Mouse (Mus musculus): ENCODE measurements at regions not wholly inside any gene's neighbourhood (a gene's known extent, or its start where the extent isn't known, plus 50 kb on each side); places are given as distances from the start of the nearest gene placed in this dataset.

DNA sequence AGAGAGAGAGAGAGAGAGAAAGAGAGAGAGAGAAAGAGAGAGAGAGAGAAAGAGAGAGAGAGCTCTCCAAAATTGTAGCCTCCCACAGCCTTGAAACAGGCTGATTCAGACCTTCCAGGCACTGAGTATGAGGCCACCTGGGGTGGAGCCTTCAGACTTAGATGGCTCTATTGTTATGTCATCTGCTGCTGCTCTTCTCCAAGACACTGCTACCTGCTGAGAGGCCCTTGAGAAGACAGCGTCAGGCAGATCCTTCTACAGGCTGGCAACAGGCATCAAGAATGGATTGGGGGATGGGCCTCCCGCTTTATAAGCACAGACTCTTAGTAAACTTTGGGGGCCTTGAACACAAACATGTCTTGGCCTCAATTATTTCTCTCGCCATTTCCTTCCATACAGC, 1340.9 kb upstream of the Adgrl3 start:
- DNase-seq (ENCODE audit: low read depth, low spot score): no peak

DNA sequence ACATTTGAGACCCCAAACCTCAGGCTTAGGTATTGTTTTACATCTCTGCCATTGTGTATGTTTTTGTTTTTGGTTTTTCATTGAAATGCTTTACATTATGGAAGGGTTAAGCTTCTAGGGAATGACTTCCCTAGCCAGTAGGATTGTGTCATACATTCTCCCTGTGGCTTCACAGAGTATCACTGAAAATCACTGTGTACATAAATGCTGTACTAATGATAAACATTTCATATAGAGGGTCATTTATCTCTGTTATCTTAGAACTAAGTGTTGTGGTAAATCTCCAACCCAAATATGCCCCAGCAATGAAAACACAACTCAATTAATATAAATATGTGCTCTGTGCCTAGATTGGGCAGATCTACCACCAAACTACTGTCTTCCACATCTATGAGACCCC, 1339.6 kb upstream of the Adgrl3 start:
- DNase-seq (ENCODE audit: low read depth, low spot score): no peak

DNA sequence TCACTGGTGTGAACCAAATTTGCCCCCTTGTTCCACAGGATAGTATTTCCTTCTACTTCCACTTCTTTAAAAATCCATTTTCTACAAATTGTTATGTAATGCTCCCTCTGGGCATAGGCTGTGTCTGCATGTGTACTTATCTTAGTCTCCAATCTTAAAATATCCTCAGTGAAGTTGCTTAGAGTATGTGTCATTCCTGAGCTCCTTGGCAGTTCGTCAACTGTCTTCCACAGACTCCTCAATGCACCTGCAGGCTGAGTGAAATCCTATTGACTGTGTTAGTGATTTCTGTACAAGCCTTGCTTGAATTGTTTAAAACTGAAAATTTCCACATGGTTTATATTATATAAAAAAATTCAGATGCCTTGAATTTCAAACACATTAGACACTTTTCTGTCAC, 1313.3 kb upstream of the Adgrl3 start:
- DNase-seq (ENCODE audit: low read depth, low spot score): peak; percentile 4

- DNase-seq (ENCODE audit: low read depth, low spot score): peak; percentile 31
Observed at GRCm38 (mm10) chr5:79734885-79735284, 1285.1 kb upstream of the Adgrl3 start.

DNA sequence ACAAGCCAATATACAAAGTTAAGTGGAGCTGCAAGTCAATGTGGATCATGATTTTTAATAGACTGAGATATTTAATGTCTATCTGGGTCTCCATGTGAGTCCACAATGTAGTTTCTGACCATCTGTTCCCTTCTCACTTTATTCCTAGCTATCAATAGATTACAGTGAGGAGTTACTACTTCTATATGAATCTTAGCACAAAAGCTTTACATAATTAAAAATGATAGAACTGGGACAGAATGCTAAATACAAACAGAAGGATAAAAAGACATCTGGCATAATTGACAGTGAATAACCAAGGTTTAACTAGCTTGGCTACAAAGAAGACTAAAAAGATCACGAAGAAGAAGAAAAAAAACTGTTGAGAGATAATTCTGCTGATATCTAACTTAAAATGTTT, 1235.5 kb upstream of the Adgrl3 start:
- DNase-seq (ENCODE audit: low read depth, low spot score): no peak

DNA sequence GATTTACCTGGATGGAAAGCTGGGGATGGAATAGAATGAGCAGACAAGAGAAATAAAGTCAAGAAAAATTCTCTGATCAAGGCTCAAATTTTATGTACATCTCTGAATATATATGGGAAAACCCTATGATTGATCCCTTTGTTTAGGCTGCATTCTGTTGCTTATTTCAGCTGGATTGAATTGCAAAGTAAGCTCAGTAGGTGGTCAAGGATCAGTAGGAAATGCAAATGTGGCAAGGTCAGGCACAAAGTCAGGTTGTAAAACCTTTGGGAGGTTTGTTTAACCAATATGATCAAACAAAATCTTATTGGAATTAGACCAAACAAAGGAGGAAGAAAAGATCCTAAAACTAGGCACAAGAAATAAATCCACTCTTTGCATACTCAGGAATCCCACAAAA, 1193.4 kb upstream of the Adgrl3 start:
- no peak for DNase-seq (ENCODE audit: low read depth, low spot score)

DNA sequence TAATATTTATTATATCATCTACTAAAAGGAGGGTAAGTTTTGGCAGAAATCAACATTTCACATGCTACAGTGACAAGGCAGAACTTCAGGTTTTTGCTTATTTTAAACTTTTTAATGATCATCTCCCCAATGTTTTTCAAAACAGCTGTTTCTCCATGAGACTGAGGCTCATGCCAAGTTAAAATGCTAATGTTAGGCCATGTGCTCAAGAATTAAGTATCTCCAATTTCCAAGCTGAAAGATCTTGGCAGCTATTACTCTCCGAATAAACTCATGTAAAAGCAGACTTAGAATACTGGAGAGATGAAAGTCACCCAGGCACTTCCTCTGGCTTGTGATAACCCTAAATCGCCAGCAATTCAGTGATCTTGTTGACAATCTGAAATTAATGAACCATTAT, 1173.5 kb upstream of the Adgrl3 start:
- DNase-seq (ENCODE audit: low read depth, low spot score): no peak

GRCm38 (mm10) chr5:79855866-79856265, 1164.1 kb upstream of the Adgrl3 start:
- no peak for DNase-seq (ENCODE audit: low read depth, low spot score)

GRCm38 (mm10) chr5:79900713-79901112, 1119.2 kb upstream of the Adgrl3 start:
- DNase-seq (ENCODE audit: low read depth, low spot score): no peak

GRCm38 (mm10) chr5:79905341-79905740, 1114.6 kb upstream of the Adgrl3 start:
- no peak for DNase-seq (ENCODE audit: low read depth, low spot score)
